Mouse (Mus musculus): ENCODE results near the gene Zfp217.

DNA sequence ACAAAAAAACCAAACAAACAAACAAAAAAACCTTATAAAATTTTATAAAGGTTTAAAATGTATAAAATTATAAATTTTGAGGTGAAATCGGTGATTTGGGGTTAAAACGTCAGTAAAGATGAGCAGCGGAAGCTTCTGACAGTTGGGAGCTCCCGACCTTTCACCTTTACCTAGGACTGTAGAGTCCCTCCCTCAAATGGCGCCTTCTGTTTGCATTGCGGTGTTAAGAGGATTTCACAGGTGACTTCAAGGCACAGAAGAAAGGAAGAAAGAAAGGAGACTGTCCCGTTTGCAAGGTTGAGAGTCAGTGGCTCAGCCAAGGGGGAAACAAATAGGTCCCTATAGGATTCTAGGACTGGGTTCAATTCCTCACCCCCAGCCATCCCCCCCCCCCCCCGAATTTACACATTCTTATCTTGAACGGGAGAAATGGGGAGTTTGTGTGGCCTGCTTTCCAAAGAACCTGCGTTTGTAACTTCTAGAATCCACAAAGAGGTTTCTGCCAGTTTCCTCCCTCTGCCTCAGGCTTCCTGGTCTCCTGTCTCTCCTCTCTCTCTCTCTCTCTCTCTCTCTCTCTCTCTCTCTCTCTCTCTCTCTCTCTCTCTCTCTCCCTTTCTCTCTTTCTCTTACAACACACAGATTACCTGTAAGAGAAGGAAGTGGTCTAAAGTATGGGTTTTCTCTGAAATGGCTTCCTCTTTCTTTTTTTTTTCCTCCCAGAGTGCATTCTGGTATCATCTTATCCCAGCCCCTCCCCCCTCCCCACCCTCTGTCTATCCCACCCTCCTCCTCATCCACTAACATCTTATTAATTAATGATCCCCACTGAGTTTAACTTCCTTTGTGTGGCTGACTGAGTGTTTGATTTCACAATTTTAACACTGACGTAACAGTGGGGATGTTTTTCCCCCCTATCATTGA lies 9.6 kb upstream of the Zfp217 start:
- TF ChIP-seq POLR2A (IDR thresholded peaks at IDR 0.05; ENCODE audit: borderline replicate concordance, insufficient read depth, low read length) (no peak), CTCF (IDR thresholded peaks at IDR 0.05; ENCODE audit: borderline replicate concordance, insufficient read depth, low read depth, low read length) (no peak)
